Mouse (Mus musculus): ENCODE data around the gene Stac. TPM values are rescaled to one million over a fixed set of nuclear protein-coding genes. Genes with fewer than 3 reads are reported as not detected.
A peak's percentile ranks its signal among the peaks of the same experiment; 100 is the strongest.

The Stac gene
- polyA plus RNA-seq (2015; fragmentation: Nextera tagmentation; extraction: Ambion mirVana) = 2.0 and 4.0 TPM in 2 replicates

GRCm38 (mm10) chr9:111689680-111690483, at the start of gene Stac:
Stac (minus strand) TSS chr9:111690348.
- Histone ChIP-seq H3K27me3 (ENCODE audit: insufficient read depth, low read length) (peaks cover 27% of the 10 kb centered on the region), H3K4me3 (ENCODE audit: low read length) (peak within 1 kb of the TSS; percentile 53), H3K36me3 (ENCODE audit: insufficient read depth, low read length) (no peaks in the 10 kb centered on the region), H3K27ac (ENCODE audit: low read length) (no peak within 1 kb of the TSS), H3K9me3 (ENCODE audit: low read length) (no peaks in the 10 kb centered on the region), H3K4me1 (ENCODE audit: insufficient read depth, low read length) (peaks cover 7% of the 10 kb centered on the region; the same call in 1 of the 2 replicates), H3K4me2 (replicated peaks; ENCODE audit: low read depth, low read length) (peak within 1 kb of the TSS; percentile 93), H3K9ac (replicated peaks; ENCODE audit: low read length) (peak within 1 kb of the TSS; percentile 59)
- 3% methylated on average over 60 of the region's 64 CpGs for WGBS
- ATAC-seq (ENCODE audit: low FRiP score, low TSS enrichment) = peak; percentile 88

DNA sequence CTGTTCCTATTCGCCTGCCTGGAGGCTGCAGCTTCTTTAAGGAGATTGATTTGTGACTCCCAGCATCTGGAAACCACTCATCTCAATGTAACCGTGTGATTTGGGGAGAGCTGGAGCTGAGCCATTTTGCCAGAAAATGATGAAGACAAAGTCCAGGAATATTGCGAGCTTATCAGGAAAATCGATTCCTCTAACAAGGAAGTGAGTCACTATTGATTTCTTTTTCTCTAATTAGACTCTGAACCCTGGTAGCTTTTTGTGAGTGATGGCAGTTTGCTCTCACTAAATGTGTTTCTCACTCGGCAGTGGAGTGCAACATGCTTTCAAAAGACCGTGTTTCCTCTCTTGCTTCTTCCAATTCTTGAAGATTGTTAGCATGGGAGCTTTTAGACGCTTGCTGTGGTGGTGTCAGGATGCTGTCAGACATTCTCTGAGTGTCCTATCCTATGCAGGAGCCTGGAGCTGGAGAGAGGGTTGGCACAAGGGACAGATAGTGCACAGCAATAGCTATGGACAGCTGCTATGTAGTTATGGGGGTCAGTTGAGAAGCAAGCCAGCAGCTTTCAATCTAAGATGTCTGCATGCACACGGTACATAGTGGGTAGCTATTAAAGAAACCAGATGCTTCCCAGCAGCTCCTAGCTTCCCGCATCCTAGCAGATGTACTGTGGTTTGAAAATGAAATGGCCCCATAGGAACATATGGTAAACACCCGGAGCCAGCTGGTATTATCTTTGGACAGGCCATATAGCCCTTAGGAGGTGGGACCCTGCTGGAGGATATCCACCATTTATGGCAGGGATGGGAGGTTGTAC, 49.5 kb upstream of the Stac start:
- Histone ChIP-seq H3K4me2 (replicated peaks; ENCODE audit: low read depth, low read length) (no peak overlapping the region), H3K36me3 (ENCODE audit: insufficient read depth, low read length) (no peaks in the 10 kb centered on the region), H3K4me3 (ENCODE audit: low read length) (no peak overlapping the region), H3K27me3 (ENCODE audit: insufficient read depth, low read length) (no peaks in the 10 kb centered on the region), H3K4me1 (ENCODE audit: insufficient read depth, low read length) (no peaks in the 10 kb centered on the region), H3K9me3 (ENCODE audit: low read length) (no peaks in the 10 kb centered on the region), H3K27ac (ENCODE audit: low read length) (no peak overlapping the region), H3K9ac (replicated peaks; ENCODE audit: low read length) (no peak overlapping the region)
- ATAC-seq (ENCODE audit: low FRiP score, low TSS enrichment) = no peak
- 63% methylated on average over 10 of the region's 10 CpGs for whole genome bisulfite sequencing

DNA sequence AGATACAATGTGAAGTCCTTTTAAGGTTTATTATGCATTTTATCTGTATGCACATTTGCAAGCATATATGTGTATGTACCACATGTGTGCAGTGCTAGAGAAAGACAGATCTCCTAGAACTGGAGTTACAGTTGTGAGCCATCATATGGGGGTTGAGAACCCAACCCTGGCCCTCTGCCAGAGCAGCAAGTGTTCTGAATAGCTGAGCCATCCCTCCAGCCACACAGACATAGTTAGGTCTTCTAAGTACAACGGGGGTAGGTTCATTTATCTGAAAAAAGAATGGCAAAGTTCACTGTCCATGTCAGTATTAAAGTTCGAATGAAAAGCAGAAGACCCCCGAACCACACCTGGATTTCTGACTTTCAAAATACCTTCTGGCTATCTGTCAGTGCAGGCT, 48.9 kb upstream of the Stac start:
- Histone ChIP-seq H3K4me3 (ENCODE audit: low read length) (no peak overlapping the region), H3K27ac (ENCODE audit: low read length) (no peak overlapping the region), H3K9ac (replicated peaks; ENCODE audit: low read length) (no peak overlapping the region), H3K36me3 (ENCODE audit: insufficient read depth, low read length) (no peaks in the 10 kb centered on the region), H3K9me3 (ENCODE audit: low read length) (no peaks in the 10 kb centered on the region), H3K4me1 (ENCODE audit: insufficient read depth, low read length) (no peaks in the 10 kb centered on the region), H3K4me2 (replicated peaks; ENCODE audit: low read depth, low read length) (no peak overlapping the region), H3K27me3 (ENCODE audit: insufficient read depth, low read length) (no peaks in the 10 kb centered on the region)
- ATAC-seq (ENCODE audit: low FRiP score, low TSS enrichment) = no peak
- WGBS = 72% methylated on average over 3 of the region's 3 CpGs

DNA sequence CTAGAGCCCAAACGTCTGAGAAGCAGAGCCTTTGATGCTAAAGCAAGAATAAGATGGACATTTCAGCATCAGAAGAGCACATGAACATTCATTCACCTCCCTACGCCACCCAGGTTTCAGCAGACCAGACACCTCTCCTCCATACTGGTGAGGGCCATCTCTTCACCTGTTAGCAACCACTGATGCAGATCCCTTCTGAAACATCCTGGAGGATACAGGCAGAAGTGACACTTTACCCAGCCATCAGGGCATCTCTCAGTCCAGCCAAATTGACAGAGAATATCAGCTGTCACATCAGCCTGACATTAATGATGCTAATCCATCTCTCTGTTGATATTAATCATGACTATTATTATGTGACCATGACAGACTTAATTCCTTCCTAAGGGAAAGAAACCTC, 47.6 kb upstream of the Stac start:
- no peaks in the 10 kb centered on the region for H3K27me3 ChIP-seq (ENCODE audit: insufficient read depth, low read length)
- H3K27ac ChIP-seq (ENCODE audit: low read length) = no peak overlapping the region
- 82% methylated on average over 2 of the region's 2 CpGs for WGBS
- no peak for ATAC-seq (ENCODE audit: low FRiP score, low TSS enrichment)
- no peaks in the 10 kb centered on the region for H3K36me3 ChIP-seq (ENCODE audit: insufficient read depth, low read length)
- no peaks in the 10 kb centered on the region for H3K9me3 ChIP-seq (ENCODE audit: low read length)
- H3K9ac ChIP-seq (replicated peaks; ENCODE audit: low read length) = no peak overlapping the region
- no peak overlapping the region for H3K4me2 ChIP-seq (replicated peaks; ENCODE audit: low read depth, low read length)
- H3K4me3 ChIP-seq (ENCODE audit: low read length) = no peak overlapping the region
- no peaks in the 10 kb centered on the region for H3K4me1 ChIP-seq (ENCODE audit: insufficient read depth, low read length)

GRCm38 (mm10) chr9:111735931-111736330, 45.8 kb upstream of the Stac start:
- no peak overlapping the region for H3K9ac ChIP-seq (replicated peaks; ENCODE audit: low read length)
- no peak overlapping the region for H3K4me2 ChIP-seq (replicated peaks; ENCODE audit: low read depth, low read length)
- WGBS = 71% methylated on average over 3 of the region's 3 CpGs
- H3K27ac ChIP-seq (ENCODE audit: low read length) = no peak overlapping the region
- H3K4me3 ChIP-seq (ENCODE audit: low read length) = no peak overlapping the region
- H3K27me3 ChIP-seq (ENCODE audit: insufficient read depth, low read length) = no peaks in the 10 kb centered on the region
- no peaks in the 10 kb centered on the region for H3K9me3 ChIP-seq (ENCODE audit: low read length)
- no peaks in the 10 kb centered on the region for H3K36me3 ChIP-seq (ENCODE audit: insufficient read depth, low read length)
- no peaks in the 10 kb centered on the region for H3K4me1 ChIP-seq (ENCODE audit: insufficient read depth, low read length)
- ATAC-seq (ENCODE audit: low FRiP score, low TSS enrichment) = no peak

GRCm38 (mm10) chr9:111731939-111732670, 42.0 kb upstream of the Stac start:
- WGBS = 76% methylated on average over 9 of the region's 9 CpGs
- no peak overlapping the region for H3K4me3 ChIP-seq (ENCODE audit: low read length)
- no peaks in the 10 kb centered on the region for H3K9me3 ChIP-seq (ENCODE audit: low read length)
- no peak for ATAC-seq (ENCODE audit: low FRiP score, low TSS enrichment)
- H3K27ac ChIP-seq (ENCODE audit: low read length) = no peak overlapping the region
- no peaks in the 10 kb centered on the region for H3K27me3 ChIP-seq (ENCODE audit: insufficient read depth, low read length)
- H3K36me3 ChIP-seq (ENCODE audit: insufficient read depth, low read length) = no peaks in the 10 kb centered on the region
- H3K4me2 ChIP-seq (replicated peaks; ENCODE audit: low read depth, low read length) = no peak overlapping the region
- no peaks in the 10 kb centered on the region for H3K4me1 ChIP-seq (ENCODE audit: insufficient read depth, low read length)
- no peak overlapping the region for H3K9ac ChIP-seq (replicated peaks; ENCODE audit: low read length)

GRCm38 (mm10) chr9:111724981-111725593, 34.9 kb upstream of the Stac start:
- Histone ChIP-seq H3K4me2 (replicated peaks; ENCODE audit: low read depth, low read length) (no peak overlapping the region), H3K4me1 (ENCODE audit: insufficient read depth, low read length) (no peaks in the 10 kb centered on the region), H3K4me3 (ENCODE audit: low read length) (no peak overlapping the region), H3K9ac (replicated peaks; ENCODE audit: low read length) (no peak overlapping the region), H3K27ac (ENCODE audit: low read length) (no peak overlapping the region), H3K36me3 (ENCODE audit: insufficient read depth, low read length) (no peaks in the 10 kb centered on the region), H3K9me3 (ENCODE audit: low read length) (no peaks in the 10 kb centered on the region), H3K27me3 (ENCODE audit: insufficient read depth, low read length) (no peaks in the 10 kb centered on the region)
- WGBS = 60% methylated on average over 5 of the region's 5 CpGs
- no peak for ATAC-seq (ENCODE audit: low FRiP score, low TSS enrichment)

DNA sequence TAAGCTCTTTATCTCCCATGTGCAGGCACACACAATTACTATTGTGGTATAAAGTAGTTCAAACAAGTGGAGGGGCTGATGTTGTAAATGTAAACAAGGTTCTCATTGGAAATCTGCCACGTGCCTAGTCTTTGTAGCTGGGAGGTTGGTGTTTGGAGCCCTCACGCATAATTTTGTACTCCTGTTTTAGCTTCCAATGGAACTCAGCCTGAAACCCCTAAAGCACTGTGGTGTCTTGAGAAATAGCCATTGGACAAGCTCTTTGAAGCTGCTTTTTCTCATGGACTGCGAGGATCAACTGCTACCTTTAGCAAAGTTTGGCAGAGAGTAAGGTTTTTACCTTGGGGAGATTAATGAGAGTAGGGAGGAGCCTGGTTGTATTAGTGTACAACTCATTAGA, 24.3 kb upstream of the Stac start:
- H3K27ac ChIP-seq (ENCODE audit: low read length) = no peak overlapping the region
- H3K27me3 ChIP-seq (ENCODE audit: insufficient read depth, low read length) = no peaks in the 10 kb centered on the region
- H3K9me3 ChIP-seq (ENCODE audit: low read length) = no peaks in the 10 kb centered on the region
- ATAC-seq (ENCODE audit: low FRiP score, low TSS enrichment) = no peak
- H3K9ac ChIP-seq (replicated peaks; ENCODE audit: low read length) = no peak overlapping the region
- no peak overlapping the region for H3K4me3 ChIP-seq (ENCODE audit: low read length)
- H3K4me2 ChIP-seq (replicated peaks; ENCODE audit: low read depth, low read length) = no peak overlapping the region
- no peaks in the 10 kb centered on the region for H3K4me1 ChIP-seq (ENCODE audit: insufficient read depth, low read length)
- H3K36me3 ChIP-seq (ENCODE audit: insufficient read depth, low read length) = no peaks in the 10 kb centered on the region
- 70% methylated on average over 3 of the region's 3 CpGs for WGBS

- no peak overlapping the region for H3K4me3 ChIP-seq (ENCODE audit: low read length)
- no peak overlapping the region for H3K4me2 ChIP-seq (replicated peaks; ENCODE audit: low read depth, low read length)
- no peak for ATAC-seq (ENCODE audit: low FRiP score, low TSS enrichment)
- no peak overlapping the region for H3K9ac ChIP-seq (replicated peaks; ENCODE audit: low read length)
- H3K4me1 ChIP-seq (ENCODE audit: insufficient read depth, low read length) = no peaks in the 10 kb centered on the region
- no peak overlapping the region for H3K27ac ChIP-seq (ENCODE audit: low read length)
- H3K36me3 ChIP-seq (ENCODE audit: insufficient read depth, low read length) = no peaks in the 10 kb centered on the region
- no peaks in the 10 kb centered on the region for H3K27me3 ChIP-seq (ENCODE audit: insufficient read depth, low read length)
- 42% methylated on average over 2 of the region's 2 CpGs for WGBS
- H3K9me3 ChIP-seq (ENCODE audit: low read length) = no peaks in the 10 kb centered on the region
These were observed 10.0 kb upstream of the Stac start for GRCm38 (mm10) chr9:111700101-111700500.

Data from kidney, embryonic 16.5 days (tissue).